Mouse (Mus musculus) lung, adult 2 months (tissue): ENCODE results near the gene Gpx4.

Source experiments
- CTCF ChIP-seq: fragments of 200-500 bp; IDR thresholded peaks from 2 replicates; pipeline ENCODE4 v1.5.1; 2011; ENCODE audit warnings: mild to moderate bottlenecking, low read length, control low read depth; ENCODE audit not compliant: insufficient read depth
- POLR2A ChIP-seq: fragments of 200-500 bp; IDR thresholded peaks from 2 replicates; pipeline ENCODE4 v1.6.1; 2011; ENCODE audit warnings: low read depth, mild to moderate bottlenecking, control low read depth, low read length, borderline replicate concordance; ENCODE audit errors: extremely low read depth

GRCm38 (mm10) chr10:80063104-80063503 is 16.1 kb downstream of the Gpx4 start:
- no peak for TF ChIP-seq CTCF
- no peak for TF ChIP-seq POLR2A
